Mouse (Mus musculus) MEL (cell line): ENCODE data around the gene Cul9.
"Not testable (repeated sequence)": the region's sequence is repeated elsewhere in the genome, so short reads cannot be mapped to it uniquely, and the experiment has no call there.

ENCODE experiments used
- CHD1 ChIP-seq: IDR thresholded peaks from 2 replicates; pipeline ENCODE4 v1.6.1; 2012; ENCODE audit warnings: low read depth, mild to moderate bottlenecking, inconsistent platforms, low read length, improper control_type of control experiment
- EP300 ChIP-seq, 2 experiments: IDR thresholded peaks; 2 replicates each; pipeline ENCODE4 v1.6.1; 2011; ENCODE audit warnings: improper control_type of control experiment in 2 of 2, low read length in 2 of 2, low read depth in 1 of 2, mild to moderate bottlenecking in 1 of 2
- HCFC1 ChIP-seq: IDR thresholded peaks from 2 replicates; pipeline ENCODE4 v1.6.1; 2012; ENCODE audit warnings: low read depth, mild to moderate bottlenecking, inconsistent platforms, low read length, improper control_type of control experiment, moderate library complexity
- JUND ChIP-seq: IDR thresholded peaks from 2 replicates; pipeline ENCODE4 v1.6.1; 2011; ENCODE audit warnings: low read depth, mild to moderate bottlenecking, improper control_type of control experiment, low read length
- MXI1 ChIP-seq: IDR thresholded peaks from 2 replicates; pipeline ENCODE4 v1.6.1; 2011; ENCODE audit warnings: mild to moderate bottlenecking, low read depth, low read length, improper control_type of control experiment
- POLR2A ChIP-seq, 2 experiments: IDR thresholded peaks; 2 replicates each; pipeline ENCODE4 v1.6.1; 2011 to 2012; ENCODE audit warnings: low read length in 2 of 2, mild to moderate bottlenecking in 2 of 2, control low read depth in 1 of 2, improper control_type of control experiment in 1 of 2, low read depth in 1 of 2, moderate library complexity in 1 of 2; ENCODE audit not compliant: control insufficient read depth in 1 of 2, insufficient read depth in 1 of 2, poor library complexity in 1 of 2
- RCOR1 ChIP-seq: IDR thresholded peaks from 2 replicates; pipeline ENCODE4 v1.6.1; 2012; ENCODE audit warnings: low read depth, mild to moderate bottlenecking, inconsistent platforms, low read length, improper control_type of control experiment
- ZKSCAN1 ChIP-seq: IDR thresholded peaks from 2 replicates; pipeline ENCODE4 v1.6.1; 2012; ENCODE audit warnings: low read depth, mild to moderate bottlenecking, inconsistent platforms, low read length, improper control_type of control experiment, moderate library complexity

- not testable (repeated sequence) for TF ChIP-seq POLR2A (IDR thresholded peaks at IDR 0.05; ENCODE audit: control insufficient read depth in 1 of 2, insufficient read depth in 1 of 2, low read depth in 1 of 2, low read length in 2 of 2, poor library complexity in 1 of 2); HCFC1; CHD1; MXI1; JUND; RCOR1; ZKSCAN1; EP300 (IDR thresholded peaks at IDR 0.05; ENCODE audit: low read depth in 1 of 2, low read length in 2 of 2)
Observed at GRCm38 (mm10) chr17:46496081-46496480, 50.1 kb downstream of the Cul9 start.
